Mouse (Mus musculus) heart, postnatal 0 days (tissue): Measurements from ENCODE around the gene Myo1g.

Source experiments
- CTCF ChIP-seq: IDR thresholded peaks from 2 replicates; pipeline ENCODE4 v1.5.1; 2016; ENCODE audit warnings: antibody characterized with exemption, control low read depth, low read depth
- EP300 ChIP-seq: IDR thresholded peaks from 2 replicates; pipeline ENCODE4 v1.6.1; 2016; ENCODE audit warnings: antibody characterized with exemption, low read depth

- TF ChIP-seq CTCF (peak; percentile 74), EP300 (no peak; the same call in none of the 2 replicates)
These were observed 7.6 kb upstream of the Myo1g start for GRCm38 (mm10) chr11:6528186-6529006.
